Mouse (Mus musculus) kidney, embryonic 14.5 days (tissue): Measurements from ENCODE around the gene Ppfia3. TPM values are rescaled to one million over a fixed set of nuclear protein-coding genes. Genes with fewer than 3 reads are reported as not detected.

ENCODE experiments used
- ATAC-seq: fragments of 200-750 bp; cut with Nextera tagmentation; 2 replicates; pipeline ENCODE4 v1.8.0; 2017; ENCODE audit warnings: moderate number of reproducible peaks, mild to moderate bottlenecking, moderate TSS enrichment, moderate library complexity; ENCODE audit not compliant: low FRiP score, low TSS enrichment
- H3K27ac ChIP-seq: fragments of 300-500 bp; sonication (generic); 2 replicates; pipeline ENCODE4 v1.5.1; 2014; ENCODE audit warnings: low read depth, mild to moderate bottlenecking, low read length, moderate library complexity, mixed read lengths
- H3K27me3 ChIP-seq: fragments of 300-500 bp; sonication (generic); 2 replicates; pipeline ENCODE4 v1.6.1; 2014; ENCODE audit warnings: mild to moderate bottlenecking, low read length; ENCODE audit not compliant: control insufficient read depth, insufficient read depth
- H3K36me3 ChIP-seq: fragments of 300-500 bp; sonication (generic); 2 replicates; pipeline ENCODE4 v1.6.1; 2014; ENCODE audit warnings: low read length, mixed read lengths; ENCODE audit not compliant: control insufficient read depth, insufficient read depth
- H3K4me1 ChIP-seq: fragments of 300-500 bp; sonication (generic); 2 replicates; pipeline ENCODE4 v1.6.1; 2014; ENCODE audit warnings: low read length, mixed read lengths; ENCODE audit not compliant: control insufficient read depth, insufficient read depth
- H3K4me2 ChIP-seq: fragments of 300-500 bp; sonication (generic); replicated peaks from 2 replicates; pipeline ENCODE4 v1.6.1; 2014; ENCODE audit warnings: low read depth, mild to moderate bottlenecking, low read length
- H3K4me3 ChIP-seq: fragments of 300-500 bp; sonication (generic); 2 replicates; pipeline ENCODE4 v1.5.1; 2014; ENCODE audit warnings: mild to moderate bottlenecking, low read length
- H3K9ac ChIP-seq: fragments of 300-500 bp; sonication (generic); 2 replicates; pipeline ENCODE4 v1.6.1; 2014; ENCODE audit warnings: low read depth, mild to moderate bottlenecking, low read length, moderate library complexity
- H3K9me3 ChIP-seq: fragments of 300-500 bp; sonication (generic); 2 replicates; pipeline ENCODE4 v1.6.1; 2016; ENCODE audit warnings: low read length; ENCODE audit not compliant: control insufficient read depth
- WGBS: fragments of 180-500 bp; shearing (Covaris S2); extraction: QIAGEN DNeasy Blood & Tissue Kit; methylation state at CpG from one replicate; pipeline ENCODE4 v1.1.7; 2014; 5-methylcytosine and 5-hydroxymethylcytosine counted together
- polyA plus RNA-seq: library from polyadenylated mRNA; unstranded; fragments of >200 nt; fragmentation: Nextera tagmentation; extraction: Ambion mirVana; gene quantifications from 2 replicates; pipeline ENCODE4 v1.2.1, GENCODE M21; 2014

The Ppfia3 gene
- polyA plus RNA-seq, 1 experiment from 2014 or later, result 7.6 TPM

- Histone ChIP-seq H3K27ac (no peak overlapping the region), H3K4me2 (no peak overlapping the region), H3K9me3 (no peaks in the 10 kb centered on the region), H3K36me3 (peaks cover 20% of the 10 kb centered on the region; the same call in 1 of the 2 replicates), H3K27me3 (peaks cover 42% of the 10 kb centered on the region), H3K9ac (no peak overlapping the region), H3K4me1 (peaks cover 24% of the 10 kb centered on the region), H3K4me3 (peak overlapping the region; percentile 46; the same call in 1 of the 2 replicates)
- ATAC-seq, result no peak
- 73% methylated on average over 16 of the region's 16 CpGs for WGBS
These were observed 2.4 kb upstream of the Ppfia3 start for GRCm38 (mm10) chr7:45369022-45369745.

GRCm38 (mm10) chr7:45368178-45368577 is 1.4 kb upstream of the Ppfia3 start:
- Histone ChIP-seq H3K4me2 (no peak overlapping the region), H3K9ac (no peak overlapping the region), H3K9me3 (no peaks in the 10 kb centered on the region), H3K27me3 (peaks cover 51% of the 10 kb centered on the region), H3K36me3 (peaks cover 11% of the 10 kb centered on the region; the same call in 1 of the 2 replicates), H3K27ac (no peak overlapping the region), H3K4me1 (peaks cover 24% of the 10 kb centered on the region), H3K4me3 (no peak overlapping the region)
- ATAC-seq, result no peak
- WGBS, result 77% methylated on average over 15 of the region's 15 CpGs

GRCm38 (mm10) chr7:45367020-45367880 is 431 bp upstream of the Ppfia3 start:
- Histone ChIP-seq H3K27ac (no peak overlapping the region), H3K4me3 (peak overlapping the region; percentile 56), H3K36me3 (peaks cover 3% of the 10 kb centered on the region; the same call in 1 of the 2 replicates), H3K4me1 (peaks cover 24% of the 10 kb centered on the region), H3K9ac (peak overlapping the region; percentile 54), H3K9me3 (no peaks in the 10 kb centered on the region), H3K4me2 (peak overlapping the region; percentile 100), H3K27me3 (peaks cover 60% of the 10 kb centered on the region)
- ATAC-seq, result peak; percentile 85
- WGBS, result under 1% methylated on average over 68 of the region's 70 CpGs

- Histone ChIP-seq H3K9me3 (no peaks in the 10 kb centered on the region), H3K27me3 (peaks cover 69% of the 10 kb centered on the region), H3K9ac (peak overlapping the region; percentile 43), H3K36me3 (no peaks in the 10 kb centered on the region), H3K27ac (no peak overlapping the region), H3K4me2 (peak overlapping the region; percentile 100), H3K4me1 (peaks cover 28% of the 10 kb centered on the region), H3K4me3 (peak overlapping the region; percentile 56)
- 4% methylated on average over 31 of the region's 35 CpGs for WGBS
- ATAC-seq, result no peak
These were observed 822 bp downstream of the Ppfia3 start for GRCm38 (mm10) chr7:45365742-45366651.

- H3K4me2 ChIP-seq, result no peak overlapping the region
- H3K4me3 ChIP-seq, result no peak overlapping the region
- H3K9ac ChIP-seq, result no peak overlapping the region
- H3K27me3 ChIP-seq, result peaks cover 68% of the 10 kb centered on the region
- no peaks in the 10 kb centered on the region for H3K9me3 ChIP-seq
- WGBS, result 88% methylated on average over 2 of the region's 2 CpGs
- no peak for ATAC-seq
- peaks cover 17% of the 10 kb centered on the region; the same call in 1 of the 2 replicates for H3K4me1 ChIP-seq
- H3K36me3 ChIP-seq, result no peaks in the 10 kb centered on the region
- no peak overlapping the region for H3K27ac ChIP-seq
These were observed 2.8 kb downstream of the Ppfia3 start for GRCm38 (mm10) chr7:45363983-45364382.

GRCm38 (mm10) chr7:45362801-45363200 is 4.0 kb downstream of the Ppfia3 start:
- Histone ChIP-seq H3K9ac (no peak overlapping the region), H3K4me2 (no peak overlapping the region), H3K4me1 (peaks cover 15% of the 10 kb centered on the region; the same call in 1 of the 2 replicates), H3K36me3 (no peaks in the 10 kb centered on the region), H3K4me3 (no peak overlapping the region), H3K27ac (no peak overlapping the region), H3K27me3 (peaks cover 62% of the 10 kb centered on the region), H3K9me3 (no peaks in the 10 kb centered on the region)
- 5% methylated on average over 13 of the region's 13 CpGs for WGBS
- ATAC-seq, result no peak

- under 1% methylated on average over 43 of the region's 43 CpGs for WGBS
- Histone ChIP-seq H3K4me1 (peaks cover 10% of the 10 kb centered on the region; the same call in 1 of the 2 replicates), H3K27me3 (peaks cover 59% of the 10 kb centered on the region), H3K9ac (peak overlapping the region; percentile 50), H3K9me3 (no peaks in the 10 kb centered on the region), H3K4me3 (peak overlapping the region; percentile 44), H3K27ac (no peak overlapping the region), H3K4me2 (peak overlapping the region; percentile 77), H3K36me3 (no peaks in the 10 kb centered on the region)
- ATAC-seq, result peak; percentile 80
These were observed 5.5 kb downstream of the Ppfia3 start for GRCm38 (mm10) chr7:45361243-45361804.
